ENCODE assay signal across 8 mouse cellular contexts in genomic region chr2:168072436-168073131, GRCm38 (mm10). TPM values are rescaled to one million over a fixed set of nuclear protein-coding genes. Genes with fewer than 3 reads are reported as not detected.
DNase-seq lines count a peak whose midpoint lies in the region; ATAC-seq and TF ChIP-seq lines count a peak whose summit lies in the region.

No protein-coding gene starts in this region.

- TF ChIP-seq CTCF in intestine, postnatal 0 days (IDR thresholded peaks at IDR 0.05; ENCODE audit: low read depth): no peak

- no peaks in the 10 kb centered on the region for H3K36me3 ChIP-seq in intestine, embryonic 14.5 days (ENCODE audit: control insufficient read depth, insufficient read depth, low read length)
- H3K36me3 ChIP-seq in intestine, postnatal 0 days (ENCODE audit: control insufficient read depth, insufficient read depth): no peaks in the 10 kb centered on the region
- no peaks in the 10 kb centered on the region for H3K36me3 ChIP-seq in forebrain, embryonic 13.5 days (ENCODE audit: poor library complexity, severe bottlenecking)
- no peaks in the 10 kb centered on the region for H3K36me3 ChIP-seq in hindbrain, embryonic 15.5 days

- WGBS in intestine, embryonic 14.5 days: 7% methylated on average over 12 of the region's 12 CpGs
- WGBS in intestine, postnatal 0 days: 32% methylated on average over 12 of the region's 12 CpGs
- WGBS in forebrain, embryonic 13.5 days: 4% methylated on average over 9 of the region's 12 CpGs
- 10% methylated on average over 12 of the region's 12 CpGs for WGBS in hindbrain, embryonic 15.5 days

- H3K9me3 ChIP-seq in intestine, embryonic 14.5 days (ENCODE audit: control insufficient read depth, low read length): no peaks in the 10 kb centered on the region
- no peaks in the 10 kb centered on the region for H3K9me3 ChIP-seq in intestine, postnatal 0 days (ENCODE audit: control insufficient read depth)
- H3K9me3 ChIP-seq in forebrain, embryonic 13.5 days (replicated peaks): no peaks in the 10 kb centered on the region
- H3K9me3 ChIP-seq in hindbrain, embryonic 15.5 days: no peaks in the 10 kb centered on the region

- no peak overlapping the region for H3K4me3 ChIP-seq in intestine, embryonic 14.5 days (ENCODE audit: low read depth, low read length)
- no peak overlapping the region for H3K4me3 ChIP-seq in intestine, postnatal 0 days (ENCODE audit: low read depth, low read length)
- H3K4me3 ChIP-seq in forebrain, embryonic 13.5 days: no peak overlapping the region
- no peak overlapping the region for H3K4me3 ChIP-seq in hindbrain, embryonic 15.5 days

- ATAC-seq in intestine, embryonic 14.5 days (replicated peaks; ENCODE audit: low FRiP score, low TSS enrichment, low read depth): peak; percentile 70
- ATAC-seq in intestine, postnatal 0 days: no peak
- peak; percentile 33 for ATAC-seq in forebrain, embryonic 13.5 days
- ATAC-seq in hindbrain, embryonic 15.5 days (ENCODE audit: low FRiP score, low read depth): peak; percentile 59; the same call in 1 of the 2 replicates
- ATAC-seq in inflammation-experienced regulatory T-cells, adult 6 months: no peak

- DNase-seq in intestine, embryonic 14.5 days (ENCODE audit: low spot score): no peak
- DNase-seq in NIH3T3 (ENCODE audit: low read depth): peak; percentile 86
- DNase-seq in mesoderm, embryonic 11.5 days (ENCODE audit: low read depth, low spot score): peak; percentile 65
- DNase-seq in spleen, postnatal 4 days (ENCODE audit: low spot score in 2 of 2): no peak

- peaks cover 10% of the 10 kb centered on the region for H3K4me1 ChIP-seq in intestine, embryonic 14.5 days (replicated peaks; ENCODE audit: control insufficient read depth, insufficient read depth, low read length)
- 0 out of 2 replicates have a peak, but pooled peaks cover 3% of the 10 kb centered on the region for H3K4me1 ChIP-seq in intestine, postnatal 0 days (replicated peaks; ENCODE audit: control insufficient read depth, insufficient read depth, low read length)
- H3K4me1 ChIP-seq in forebrain, embryonic 13.5 days: peaks cover 13% of the 10 kb centered on the region
- peaks cover 14% of the 10 kb centered on the region; the same call in 1 of the 2 replicates for H3K4me1 ChIP-seq in hindbrain, embryonic 15.5 days (replicated peaks)

- H3K9ac ChIP-seq in intestine, embryonic 14.5 days (ENCODE audit: low read length): no peak overlapping the region
- H3K9ac ChIP-seq in intestine, postnatal 0 days (ENCODE audit: low read depth, low read length): no peak overlapping the region
- H3K9ac ChIP-seq in forebrain, embryonic 13.5 days: no peak overlapping the region
- no peak overlapping the region for H3K9ac ChIP-seq in hindbrain, embryonic 15.5 days

- H3K27me3 ChIP-seq in intestine, embryonic 14.5 days (replicated peaks; ENCODE audit: control insufficient read depth, insufficient read depth, low read length): no peaks in the 10 kb centered on the region
- no peaks in the 10 kb centered on the region for H3K27me3 ChIP-seq in intestine, postnatal 0 days (replicated peaks; ENCODE audit: control insufficient read depth, insufficient read depth, low read length)
- no peaks in the 10 kb centered on the region for H3K27me3 ChIP-seq in forebrain, embryonic 13.5 days
- H3K27me3 ChIP-seq in hindbrain, embryonic 15.5 days: no peaks in the 10 kb centered on the region

- peak overlapping the region; percentile 11; the same call in 1 of the 2 replicates for H3K4me2 ChIP-seq in intestine, embryonic 14.5 days (ENCODE audit: low read length)
- H3K4me2 ChIP-seq in intestine, postnatal 0 days (replicated peaks; ENCODE audit: low read depth): no peak overlapping the region
- no peak overlapping the region for H3K4me2 ChIP-seq in forebrain, embryonic 13.5 days
- no peak overlapping the region for H3K4me2 ChIP-seq in hindbrain, embryonic 15.5 days

- H3K27ac ChIP-seq in intestine, embryonic 14.5 days (ENCODE audit: low read depth): peak overlapping the region; percentile 48; the same call in 1 of the 2 replicates
- H3K27ac ChIP-seq in intestine, postnatal 0 days (ENCODE audit: low read depth, low read length): no peak overlapping the region
- no peak overlapping the region for H3K27ac ChIP-seq in forebrain, embryonic 13.5 days
- H3K27ac ChIP-seq in hindbrain, embryonic 15.5 days (replicated peaks): 0 out of 2 replicates have a peak overlapping the region, but pooled peaks have one; percentile 25

RNA-seq across cellular contexts. Expression of gene Pard6b, which starts 8.2 kb away (rescaled TPM):
- 20.0 and 21.6 TPM in 2 replicates for polyA plus RNA-seq in intestine, embryonic 14.5 days (2014; fragmentation: Nextera tagmentation; extraction: Ambion mirVana)
- polyA plus RNA-seq in intestine, postnatal 0 days (2015; fragmentation: Nextera tagmentation; extraction: Ambion mirVana): 13.8 and 17.3 TPM in 2 replicates
- polyA plus RNA-seq in forebrain, embryonic 13.5 days (2015; fragmentation: Nextera tagmentation; extraction: Ambion mirVana): 7.6 and 7.7 TPM in 2 replicates
- polyA plus RNA-seq in hindbrain, embryonic 15.5 days (2015; fragmentation: Nextera tagmentation; extraction: Ambion mirVana): 5.8 and 7.2 TPM in 2 replicates
- 1 to 10 TPM in 2 of 3 experiments, under 1 TPM in 1; 0.41 to 1.2 (median 1.1) TPM for polyA plus RNA-seq in inflammation-experienced regulatory T-cells, adult 6 months (2017; shearing (Covaris generic))

Comparison
In these comparisons a context has a peak if more than half of its experiments do, and no peak if none do; other contexts are left out.
1. ATAC-seq: peak in intestine, embryonic 14.5 days (single experiment), forebrain, embryonic 13.5 days (single experiment) and hindbrain, embryonic 15.5 days (single experiment); none in intestine, postnatal 0 days (single experiment) and inflammation-experienced regulatory T-cells, adult 6 months (single experiment).
2. H3K27ac ChIP-seq: peak in intestine, embryonic 14.5 days (single experiment) and hindbrain, embryonic 15.5 days (single experiment); none in intestine, postnatal 0 days (single experiment) and forebrain, embryonic 13.5 days (single experiment).
3. DNase-seq: peak in NIH3T3 (single experiment) and mesoderm, embryonic 11.5 days (single experiment); none in intestine, embryonic 14.5 days (single experiment) and spleen, postnatal 4 days (0 of 2).